Mouse (Mus musculus): ENCODE measurements at regions not wholly inside any gene's neighbourhood (a gene's known extent, or its start where the extent isn't known, plus 50 kb on each side); places are given as distances from the start of the nearest gene placed in this dataset.

- Histone ChIP-seq H3K36me3 (ENCODE audit: control insufficient read depth, insufficient read depth, low read length, poor library complexity, severe bottlenecking) (no peaks in the 10 kb centered on the region), H3K27me3 (ENCODE audit: control insufficient read depth, insufficient read depth, low read length, poor library complexity, severe bottlenecking) (no peaks in the 10 kb centered on the region)
- no peak for DNase-seq (ENCODE audit: low read depth, low spot score)
Measured at GRCm38 (mm10) chr3:148418067-148418466, 572.3 kb downstream of the Adgrl2 start.

GRCm38 (mm10) chr3:148415443-148415842 lies 574.9 kb downstream of the Adgrl2 start:
- no peak for DNase-seq (ENCODE audit: low read depth, low spot score)
- Histone ChIP-seq H3K27me3 (ENCODE audit: control insufficient read depth, insufficient read depth, low read length, poor library complexity, severe bottlenecking) (no peaks in the 10 kb centered on the region), H3K36me3 (ENCODE audit: control insufficient read depth, insufficient read depth, low read length, poor library complexity, severe bottlenecking) (no peaks in the 10 kb centered on the region)

GRCm38 (mm10) chr3:148413027-148413426 lies 577.3 kb downstream of the Adgrl2 start:
- Histone ChIP-seq H3K36me3 (ENCODE audit: control insufficient read depth, insufficient read depth, low read length, poor library complexity, severe bottlenecking) (no peaks in the 10 kb centered on the region), H3K27me3 (ENCODE audit: control insufficient read depth, insufficient read depth, low read length, poor library complexity, severe bottlenecking) (no peaks in the 10 kb centered on the region)
- no peak for DNase-seq (ENCODE audit: low read depth, low spot score)

- H3K36me3 ChIP-seq (ENCODE audit: control insufficient read depth, insufficient read depth, low read length, poor library complexity, severe bottlenecking): no peaks in the 10 kb centered on the region
- no peak for DNase-seq (ENCODE audit: low read depth, low spot score)
- no peaks in the 10 kb centered on the region for H3K27me3 ChIP-seq (ENCODE audit: control insufficient read depth, insufficient read depth, low read length, poor library complexity, severe bottlenecking)
Measured at GRCm38 (mm10) chr3:148412191-148412590, 578.2 kb downstream of the Adgrl2 start.

- DNase-seq (ENCODE audit: low read depth, low spot score): no peak
- H3K27me3 ChIP-seq (ENCODE audit: control insufficient read depth, insufficient read depth, low read length, poor library complexity, severe bottlenecking): no peaks in the 10 kb centered on the region
- H3K36me3 ChIP-seq (ENCODE audit: control insufficient read depth, insufficient read depth, low read length, poor library complexity, severe bottlenecking): no peaks in the 10 kb centered on the region
Measured at GRCm38 (mm10) chr3:148398349-148398748, 592.0 kb downstream of the Adgrl2 start.

GRCm38 (mm10) chr3:148387550-148387949 lies 602.8 kb downstream of the Adgrl2 start:
- Histone ChIP-seq H3K27me3 (ENCODE audit: control insufficient read depth, insufficient read depth, low read length, poor library complexity, severe bottlenecking) (no peaks in the 10 kb centered on the region), H3K36me3 (ENCODE audit: control insufficient read depth, insufficient read depth, low read length, poor library complexity, severe bottlenecking) (no peaks in the 10 kb centered on the region)
- DNase-seq (ENCODE audit: low read depth, low spot score): no peak

- Histone ChIP-seq H3K36me3 (ENCODE audit: control insufficient read depth, insufficient read depth, low read length, poor library complexity, severe bottlenecking) (no peaks in the 10 kb centered on the region), H3K27me3 (ENCODE audit: control insufficient read depth, insufficient read depth, low read length, poor library complexity, severe bottlenecking) (no peaks in the 10 kb centered on the region)
- peak; percentile 9 for DNase-seq (ENCODE audit: low read depth, low spot score)
Measured at GRCm38 (mm10) chr3:148385712-148386111, 604.6 kb downstream of the Adgrl2 start.

- no peak for DNase-seq (ENCODE audit: low read depth, low spot score)
- Histone ChIP-seq H3K27me3 (ENCODE audit: control insufficient read depth, insufficient read depth, low read length, poor library complexity, severe bottlenecking) (no peaks in the 10 kb centered on the region), H3K36me3 (ENCODE audit: control insufficient read depth, insufficient read depth, low read length, poor library complexity, severe bottlenecking) (no peaks in the 10 kb centered on the region)
Measured at GRCm38 (mm10) chr3:148381057-148381456, 609.3 kb downstream of the Adgrl2 start.

GRCm38 (mm10) chr3:148363331-148363730 lies 627.0 kb downstream of the Adgrl2 start:
- DNase-seq (ENCODE audit: low read depth, low spot score): no peak
- Histone ChIP-seq H3K27me3 (ENCODE audit: control insufficient read depth, insufficient read depth, low read length, poor library complexity, severe bottlenecking) (no peaks in the 10 kb centered on the region), H3K36me3 (ENCODE audit: control insufficient read depth, insufficient read depth, low read length, poor library complexity, severe bottlenecking) (no peaks in the 10 kb centered on the region)

- no peaks in the 10 kb centered on the region for H3K36me3 ChIP-seq (ENCODE audit: control insufficient read depth, insufficient read depth, low read length, poor library complexity, severe bottlenecking)
- no peak for DNase-seq (ENCODE audit: low read depth, low spot score)
- H3K27me3 ChIP-seq (ENCODE audit: control insufficient read depth, insufficient read depth, low read length, poor library complexity, severe bottlenecking): no peaks in the 10 kb centered on the region
Measured at GRCm38 (mm10) chr3:148362453-148362864, 627.9 kb downstream of the Adgrl2 start.

- Histone ChIP-seq H3K36me3 (ENCODE audit: control insufficient read depth, insufficient read depth, low read length, poor library complexity, severe bottlenecking) (no peaks in the 10 kb centered on the region), H3K27me3 (ENCODE audit: control insufficient read depth, insufficient read depth, low read length, poor library complexity, severe bottlenecking) (no peaks in the 10 kb centered on the region)
- no peak for DNase-seq (ENCODE audit: low read depth, low spot score)
Measured at GRCm38 (mm10) chr3:148343633-148344361, 646.6 kb downstream of the Adgrl2 start.

- no peak for DNase-seq (ENCODE audit: low read depth, low spot score)
- H3K27me3 ChIP-seq (ENCODE audit: control insufficient read depth, insufficient read depth, low read length, poor library complexity, severe bottlenecking): no peaks in the 10 kb centered on the region
- H3K36me3 ChIP-seq (ENCODE audit: control insufficient read depth, insufficient read depth, low read length, poor library complexity, severe bottlenecking): no peaks in the 10 kb centered on the region
Measured at GRCm38 (mm10) chr3:148343256-148343632, 647.1 kb downstream of the Adgrl2 start.

- no peak for DNase-seq (ENCODE audit: low read depth, low spot score)
- no peaks in the 10 kb centered on the region for H3K27me3 ChIP-seq (ENCODE audit: control insufficient read depth, insufficient read depth, low read length, poor library complexity, severe bottlenecking)
- no peaks in the 10 kb centered on the region for H3K36me3 ChIP-seq (ENCODE audit: control insufficient read depth, insufficient read depth, low read length, poor library complexity, severe bottlenecking)
Measured at GRCm38 (mm10) chr3:148339258-148339657, 651.1 kb downstream of the Adgrl2 start.

- DNase-seq (ENCODE audit: low read depth, low spot score): no peak
- Histone ChIP-seq H3K27me3 (ENCODE audit: control insufficient read depth, insufficient read depth, low read length, poor library complexity, severe bottlenecking) (no peaks in the 10 kb centered on the region), H3K36me3 (ENCODE audit: control insufficient read depth, insufficient read depth, low read length, poor library complexity, severe bottlenecking) (no peaks in the 10 kb centered on the region)
Measured at GRCm38 (mm10) chr3:148336640-148337039, 653.7 kb downstream of the Adgrl2 start.

GRCm38 (mm10) chr3:148336091-148336511 lies 654.3 kb downstream of the Adgrl2 start:
- no peaks in the 10 kb centered on the region for H3K36me3 ChIP-seq (ENCODE audit: control insufficient read depth, insufficient read depth, low read length, poor library complexity, severe bottlenecking)
- no peaks in the 10 kb centered on the region for H3K27me3 ChIP-seq (ENCODE audit: control insufficient read depth, insufficient read depth, low read length, poor library complexity, severe bottlenecking)
- peak; percentile 38 for DNase-seq (ENCODE audit: low read depth, low spot score)

GRCm38 (mm10) chr3:148335654-148336053 lies 654.7 kb downstream of the Adgrl2 start:
- Histone ChIP-seq H3K36me3 (ENCODE audit: control insufficient read depth, insufficient read depth, low read length, poor library complexity, severe bottlenecking) (no peaks in the 10 kb centered on the region), H3K27me3 (ENCODE audit: control insufficient read depth, insufficient read depth, low read length, poor library complexity, severe bottlenecking) (no peaks in the 10 kb centered on the region)
- no peak for DNase-seq (ENCODE audit: low read depth, low spot score)
